Mouse (Mus musculus) hematopoietic stem cell, adult 5-6 weeks (primary cell): ENCODE results near the gene Smoc2. TPM values are rescaled to one million over a fixed set of nuclear protein-coding genes. Genes with fewer than 3 reads are reported as not detected.

Experiments used
- ATAC-seq, 2 experiments: fragments of 125-278 bp in 1 of 2; replicated peaks in 1 of 2; 2 replicates each; pipeline ENCODE4 v1.8.0; 2016 to 2017; ENCODE audit warnings: inconsistent platforms in 2 of 2, mild to moderate bottlenecking in 2 of 2, moderate number of reproducible peaks in 2 of 2, low read depth in 1 of 2, moderate TSS enrichment in 1 of 2; ENCODE audit not compliant: low FRiP score in 2 of 2, poor library complexity in 2 of 2, severe bottlenecking in 2 of 2, insufficient read depth in 1 of 2, low TSS enrichment in 1 of 2
- total RNA-seq: library from RNA; stranded (forward); fragments of 172-1452, 232-1000 nt; gene quantifications from 2 replicates; pipeline ENCODE4 v1.2.3, GENCODE M21; 2017

The Smoc2 gene
- total RNA-seq, 1 experiment from 2014 or later: not detected

DNA sequence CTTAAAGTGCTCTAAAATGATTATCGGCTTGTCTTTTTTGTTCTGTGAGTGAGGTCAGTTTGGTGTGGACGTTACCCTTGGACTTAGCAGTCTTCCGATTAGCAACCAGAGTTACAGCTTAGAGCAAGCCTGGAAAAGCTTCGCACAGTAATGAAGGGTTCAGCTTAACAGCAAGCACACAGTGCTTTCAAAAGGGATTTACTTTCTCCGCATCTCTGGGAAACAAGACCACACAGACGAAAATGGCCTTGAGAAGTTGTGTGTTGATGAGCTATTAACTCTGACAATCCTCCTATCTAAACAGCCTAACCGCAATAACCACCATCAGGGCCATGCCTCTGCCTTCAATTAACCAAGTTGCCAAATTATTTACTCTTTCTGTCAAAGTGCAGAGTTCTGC lies 46.9 kb downstream of the Smoc2 start:
- ATAC-seq: no peak

DNA sequence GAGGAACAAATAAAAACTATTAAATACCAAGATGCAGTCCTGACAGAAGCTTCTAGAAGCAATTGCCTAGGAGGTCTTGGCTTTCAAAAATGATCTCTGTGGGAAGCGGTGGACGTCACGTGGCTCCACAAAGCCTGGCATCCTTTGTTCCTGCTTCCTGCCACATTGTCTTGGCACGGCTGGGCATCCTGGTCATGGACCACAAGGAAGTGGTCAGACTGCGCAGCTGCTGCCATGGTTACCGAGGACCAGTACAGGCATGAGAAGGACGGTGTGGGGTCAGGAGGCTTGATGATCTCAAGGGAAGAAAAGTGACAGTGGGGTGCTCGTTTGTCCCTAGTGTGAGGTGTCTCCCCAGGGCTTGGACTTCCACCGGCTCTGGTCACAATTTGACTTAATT lies 48.7 kb downstream of the Smoc2 start:
- ATAC-seq: peak in 1 of 2 experiments; percentile 29; a peak in 1 of 4 replicates

DNA sequence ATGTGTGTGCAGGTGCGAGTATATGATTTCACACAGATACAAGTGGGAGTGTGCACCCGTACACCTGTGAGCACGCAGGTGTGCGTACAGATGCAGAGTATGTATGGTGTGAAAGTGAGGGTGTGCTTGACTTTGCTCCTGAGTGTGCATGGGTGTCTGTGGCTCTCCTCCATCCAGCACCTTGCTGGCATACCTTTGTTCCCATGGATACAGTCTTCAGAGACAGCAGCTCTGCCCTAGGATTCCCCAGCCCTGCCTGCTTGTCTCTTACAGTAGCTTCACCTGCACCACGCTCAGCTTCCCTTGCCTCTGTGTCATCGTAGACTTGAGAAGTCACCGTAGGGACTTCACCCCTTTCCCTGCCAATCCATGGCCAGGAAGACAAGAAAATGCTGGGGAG lies 51.2 kb downstream of the Smoc2 start:
- no peak for ATAC-seq

DNA sequence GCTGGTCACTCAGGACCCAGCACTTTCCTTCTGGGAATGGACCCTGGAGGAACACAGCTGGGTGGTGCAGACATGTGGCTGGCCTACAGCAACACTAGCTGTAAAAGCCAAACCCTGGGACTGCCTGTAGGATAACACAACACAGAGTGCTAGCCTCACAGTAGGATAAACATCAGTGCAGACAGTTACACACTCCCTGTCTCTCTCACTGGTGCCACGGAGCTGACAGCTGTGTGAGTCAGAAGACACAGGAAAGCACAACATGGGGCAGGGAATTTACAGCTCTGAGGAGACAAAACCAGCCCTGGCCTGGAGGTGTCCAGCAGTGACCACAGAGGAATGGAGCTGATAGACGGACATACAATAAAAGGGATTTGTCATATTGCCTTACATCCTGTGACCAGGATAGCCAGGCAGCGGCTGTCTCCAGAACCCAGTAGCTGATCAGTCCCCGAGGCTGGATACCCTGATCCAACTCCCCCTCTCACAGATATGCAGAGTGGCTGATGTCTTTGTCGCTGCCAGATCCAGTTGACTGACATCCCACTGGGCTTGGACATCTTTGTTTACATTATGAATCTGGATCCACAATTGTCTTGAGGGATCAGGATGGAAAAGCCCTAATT lies 60.7 kb downstream of the Smoc2 start:
- no peak for ATAC-seq

- no peak for ATAC-seq
These were observed 61.4 kb downstream of the Smoc2 start for GRCm38 (mm10) chr17:14340736-14341135.

GRCm38 (mm10) chr17:14342511-14342910 lies 63.2 kb downstream of the Smoc2 start:
- no peak for ATAC-seq

DNA sequence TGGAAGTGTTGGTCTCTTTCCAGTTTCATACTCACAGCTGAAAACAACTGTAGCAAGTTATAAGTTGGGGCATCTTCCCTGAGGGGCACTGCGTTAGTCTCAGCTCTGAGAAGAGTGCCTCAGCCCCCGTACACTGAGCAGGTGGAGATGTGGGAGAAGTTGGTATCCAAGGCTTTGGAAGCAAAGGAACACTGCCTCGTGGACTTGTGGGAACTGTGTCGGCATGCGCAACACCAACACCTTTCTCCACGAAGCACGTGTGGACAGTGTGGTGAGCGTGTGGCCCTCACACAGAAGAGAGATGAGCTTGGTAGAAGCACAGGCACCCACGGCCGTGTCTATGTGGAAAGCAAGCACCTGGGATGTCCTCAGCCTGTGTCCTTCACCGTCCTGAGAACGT lies 64.1 kb downstream of the Smoc2 start:
- ATAC-seq: no peak

DNA sequence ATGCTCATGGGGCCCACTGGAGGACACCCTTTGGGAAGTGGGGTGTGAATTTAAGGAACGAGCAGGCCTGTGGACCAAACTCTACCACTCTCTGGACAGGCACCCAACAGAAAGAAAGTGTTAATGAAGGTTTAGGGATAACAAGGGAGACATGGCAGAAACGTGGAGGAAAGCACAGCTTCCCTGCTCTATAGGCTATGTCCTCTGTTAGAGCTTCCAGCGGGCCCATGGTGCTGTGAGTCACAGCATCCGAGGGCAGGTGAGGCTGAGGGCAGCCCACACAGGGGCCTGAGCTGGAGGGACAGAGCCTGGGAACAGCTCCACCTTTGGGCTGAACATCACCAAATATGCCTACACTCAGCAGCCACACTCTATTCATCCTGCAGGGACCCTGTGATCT lies 66.2 kb downstream of the Smoc2 start:
- ATAC-seq: no peak

DNA sequence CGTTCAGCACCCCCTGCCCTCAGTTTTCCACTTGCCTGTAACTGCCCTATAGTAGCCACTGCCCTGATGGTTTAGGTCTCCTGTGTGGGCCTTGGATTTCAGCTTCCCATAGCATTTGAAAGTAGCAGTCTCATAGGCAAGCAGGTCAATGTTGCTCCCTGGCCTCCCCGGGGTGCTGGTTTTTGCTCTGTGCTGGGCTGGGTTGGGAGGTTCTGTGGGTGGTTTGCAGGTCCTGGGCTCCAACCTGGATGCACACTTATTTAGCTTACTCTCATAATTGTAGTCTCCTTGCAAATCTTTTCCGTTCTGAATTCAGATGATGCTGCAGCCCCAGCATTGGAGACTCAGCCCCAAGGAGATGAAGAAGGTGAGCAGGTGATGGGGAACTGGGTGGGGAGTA lies 67.6 kb downstream of the Smoc2 start:
- ATAC-seq: no peak

DNA sequence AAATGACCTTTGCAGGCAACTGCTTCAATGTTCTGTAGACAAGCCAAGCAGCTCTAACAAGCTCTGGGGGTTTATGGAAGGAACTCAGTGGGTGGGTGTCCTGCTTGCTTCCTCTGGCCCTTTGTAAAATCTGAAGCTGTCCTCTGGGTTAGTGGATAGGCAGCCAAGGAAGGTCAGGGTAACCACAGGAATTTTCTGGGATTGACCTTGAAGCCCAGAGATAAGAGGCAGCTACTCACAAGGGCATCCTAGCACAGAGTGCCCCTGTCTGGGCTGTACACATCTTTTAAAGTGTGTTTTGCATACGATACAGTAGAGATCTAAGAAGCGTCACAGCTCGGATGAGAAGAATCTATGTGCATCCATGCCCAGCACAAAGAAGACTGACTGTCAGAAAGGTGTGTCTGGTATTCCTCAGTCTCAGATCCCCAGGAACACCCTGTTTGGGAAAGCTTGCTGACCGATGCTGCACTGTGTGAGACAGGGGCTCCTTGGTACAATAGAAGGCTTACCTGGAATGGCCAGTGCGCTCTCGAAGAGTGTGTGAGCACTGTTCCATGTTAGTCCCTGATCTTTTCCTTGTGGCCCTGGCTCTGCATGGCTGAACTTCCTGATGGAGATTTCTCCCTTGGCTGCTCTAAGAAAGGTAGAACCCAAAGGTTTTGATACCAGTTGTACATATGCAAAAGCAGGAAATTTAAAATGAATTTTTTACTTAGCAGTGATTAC lies 69.9 kb downstream of the Smoc2 start:
- ATAC-seq: no peak

DNA sequence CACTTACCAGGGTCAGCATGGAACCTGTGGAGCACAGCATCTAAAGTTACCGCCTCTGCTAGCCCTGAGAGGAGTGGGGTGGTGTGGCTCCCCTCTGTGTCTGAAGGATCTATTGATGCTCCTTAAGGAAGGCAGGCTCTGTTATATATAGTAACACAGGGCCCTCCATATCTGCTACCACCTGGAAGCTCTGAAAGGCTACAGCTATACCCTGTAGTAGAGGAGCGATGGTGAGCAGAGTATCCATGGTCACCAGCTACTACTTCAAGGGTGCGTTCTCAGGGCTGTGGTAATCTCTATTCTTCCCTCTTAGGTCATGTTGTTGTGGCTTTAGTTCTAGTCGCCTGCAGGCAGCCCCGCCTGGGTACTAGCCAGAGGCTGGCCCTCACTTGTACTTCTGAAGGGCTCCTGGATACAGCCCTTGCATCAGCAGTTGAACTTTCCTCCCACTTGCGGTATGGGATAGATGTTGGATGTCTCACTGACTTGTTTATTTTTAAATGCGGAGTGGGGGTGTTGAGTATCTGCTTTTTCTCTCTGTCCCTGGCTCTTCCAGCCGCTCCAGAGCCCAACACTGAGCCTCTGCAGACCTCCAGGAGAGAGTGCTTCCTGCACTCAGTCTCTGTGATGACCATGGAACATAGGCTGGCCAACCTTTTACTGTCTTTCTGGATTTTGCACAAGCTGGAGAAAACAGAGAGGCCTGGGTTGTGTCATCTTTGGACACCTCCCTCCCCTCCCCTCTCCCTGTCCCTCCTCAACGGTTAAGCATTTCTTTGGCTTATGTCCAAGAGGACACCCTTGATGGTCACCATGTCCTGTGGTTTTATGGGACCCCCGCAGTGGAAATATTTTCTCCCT lies 74.1 kb downstream of the Smoc2 start:
- ATAC-seq: no peak

- no peak for ATAC-seq
These were observed 82.2 kb downstream of the Smoc2 start for GRCm38 (mm10) chr17:14361511-14361910.

- ATAC-seq: no peak
These were observed 91.2 kb downstream of the Smoc2 start for GRCm38 (mm10) chr17:14370476-14370875.

GRCm38 (mm10) chr17:14371606-14372005 lies 92.3 kb downstream of the Smoc2 start:
- no peak for ATAC-seq

- no peak for ATAC-seq
These were observed 93.2 kb downstream of the Smoc2 start for GRCm38 (mm10) chr17:14372324-14373145.

DNA sequence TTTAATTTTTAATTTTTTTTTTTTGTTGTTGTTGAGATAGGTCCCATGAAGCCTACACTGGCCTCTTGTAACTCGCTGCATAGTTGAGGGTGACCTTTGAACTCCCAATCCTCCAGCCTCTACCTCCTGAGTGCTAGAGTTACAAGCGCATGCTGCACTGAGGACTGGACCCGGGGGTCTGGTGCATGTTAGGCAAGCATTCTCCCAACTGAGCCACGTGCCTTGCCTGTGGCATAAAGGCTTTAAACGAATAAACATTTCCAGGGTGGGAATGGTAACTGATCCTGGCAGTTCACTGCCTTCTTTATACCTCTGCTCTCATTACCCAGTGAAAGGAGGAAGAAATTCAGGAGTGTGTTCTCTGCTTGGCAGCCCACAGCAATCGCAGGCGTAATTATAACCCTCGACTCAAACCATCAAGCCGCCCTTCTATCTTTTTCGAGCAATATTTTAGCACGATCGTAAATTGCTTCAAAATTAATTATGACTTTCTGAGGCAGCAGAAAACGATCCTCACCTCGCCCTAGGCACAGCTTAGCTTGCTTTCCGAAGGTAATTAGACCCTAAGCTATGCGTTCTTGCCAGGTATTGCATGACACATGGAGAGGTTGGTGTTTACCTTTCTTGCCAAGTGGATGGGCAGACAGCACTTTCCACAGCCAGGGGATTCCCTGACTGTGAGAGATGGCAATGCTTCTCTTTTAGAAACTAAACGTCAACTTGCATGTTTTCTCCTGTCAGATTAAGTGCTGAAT lies 99.6 kb downstream of the Smoc2 start:
- no peak for ATAC-seq

GRCm38 (mm10) chr17:14379518-14379917 lies 100.2 kb downstream of the Smoc2 start:
- ATAC-seq: no peak
